Comparison of ENCODE assay signal across 10 mouse cellular contexts in genomic region chr19:12596290-12597072, GRCm38 (mm10). TPM values are rescaled to one million over a fixed set of nuclear protein-coding genes. Genes with fewer than 3 reads are reported as not detected.
DNase-seq lines count a peak whose midpoint lies in the region; ATAC-seq lines count a peak whose summit lies in the region.
"Had no signal": no experiment of that assay in that cellular context is flagged by ENCODE, and none has a peak within 500 bp of the region (broad histone marks: within the 10 kb centered on the region; RNA-seq: fewer than 3 reads in every experiment).

No protein-coding gene starts in this region.

- no peak for DNase-seq in heart, postnatal 25 days (ENCODE audit: low spot score)
- peak; percentile 4 for DNase-seq in thymus, postnatal 25 days
- DNase-seq in thymus, postnatal 36 days = no peak
- no peak for DNase-seq in Muller cell, postnatal 12 days (ENCODE audit: inconsistent ontology term)

- H3K9me3 ChIP-seq in heart, embryonic 12.5 days (replicated peaks) = no peaks in the 10 kb centered on the region
- no peaks in the 10 kb centered on the region for H3K9me3 ChIP-seq in hindbrain, embryonic 12.5 days (replicated peaks)
- H3K9me3 ChIP-seq in liver, embryonic 16.5 days (replicated peaks; ENCODE audit: control insufficient read depth, low read length) = no peaks in the 10 kb centered on the region
- H3K9me3 ChIP-seq in stomach, embryonic 14.5 days (ENCODE audit: control insufficient read depth, low read depth, low read length) = no peaks in the 10 kb centered on the region
- H3K9me3 ChIP-seq: G1E had no signal

- no peaks in the 10 kb centered on the region; the same call in 1 of the 2 replicates for H3K27me3 ChIP-seq in heart, embryonic 12.5 days (replicated peaks)
- H3K27me3 ChIP-seq in hindbrain, embryonic 12.5 days = peaks cover 16% of the 10 kb centered on the region
- H3K27me3 ChIP-seq in liver, embryonic 16.5 days (ENCODE audit: control insufficient read depth, insufficient read depth, low read depth, low read length) = peaks cover 7% of the 10 kb centered on the region
- no peaks in the 10 kb centered on the region for H3K27me3 ChIP-seq in stomach, embryonic 14.5 days (ENCODE audit: control insufficient read depth, insufficient read depth, low read length)

- peaks cover 7% of the 10 kb centered on the region for H3K4me1 ChIP-seq in heart, embryonic 12.5 days (replicated peaks)
- H3K4me1 ChIP-seq in hindbrain, embryonic 12.5 days = peaks cover 4% of the 10 kb centered on the region; the same call in 1 of the 2 replicates
- H3K4me1 ChIP-seq in liver, embryonic 16.5 days (ENCODE audit: control insufficient read depth, low read depth, low read length) = peaks cover 3% of the 10 kb centered on the region; the same call in 1 of the 2 replicates
- H3K4me1 ChIP-seq in stomach, embryonic 14.5 days (ENCODE audit: control insufficient read depth, insufficient read depth, low read length) = peaks cover 6% of the 10 kb centered on the region; the same call in 1 of the 2 replicates

- peak overlapping the region; percentile 100 for H3K4me2 ChIP-seq in heart, embryonic 12.5 days
- peak overlapping the region; percentile 98 for H3K4me2 ChIP-seq in hindbrain, embryonic 12.5 days (replicated peaks)
- H3K4me2 ChIP-seq in liver, embryonic 16.5 days (ENCODE audit: low read depth, low read length) = peak overlapping the region; percentile 70
- H3K4me2 ChIP-seq in stomach, embryonic 14.5 days (replicated peaks; ENCODE audit: low read depth, low read length) = peak overlapping the region; percentile 83

- 19% methylated on average over 22 of the region's 23 CpGs for WGBS in heart, embryonic 12.5 days
- 20% methylated on average over 23 of the region's 23 CpGs for WGBS in hindbrain, embryonic 12.5 days
- 17% methylated on average over 23 of the region's 23 CpGs for WGBS in liver, embryonic 16.5 days (ENCODE audit: insufficient replicate concordance)
- 16% methylated on average over 23 of the region's 23 CpGs for WGBS in stomach, embryonic 14.5 days

- no peak overlapping the region for H3K27ac ChIP-seq in heart, embryonic 12.5 days (ENCODE audit: poor library complexity, severe bottlenecking)
- H3K27ac ChIP-seq in hindbrain, embryonic 12.5 days = peak overlapping the region; percentile 23; the same call in 1 of the 2 replicates
- peak overlapping the region; percentile 74 for H3K27ac ChIP-seq in liver, embryonic 16.5 days (ENCODE audit: low read length)
- no peak overlapping the region for H3K27ac ChIP-seq in stomach, embryonic 14.5 days (ENCODE audit: low read length)

- peak overlapping the region; percentile 79 for H3K9ac ChIP-seq in heart, embryonic 12.5 days
- peak overlapping the region; percentile 72 for H3K9ac ChIP-seq in hindbrain, embryonic 12.5 days
- peak overlapping the region; percentile 62 for H3K9ac ChIP-seq in liver, embryonic 16.5 days (ENCODE audit: low read depth, low read length)
- peak overlapping the region; percentile 61 for H3K9ac ChIP-seq in stomach, embryonic 14.5 days (replicated peaks; ENCODE audit: low read depth, low read length)

- ATAC-seq in heart, embryonic 12.5 days (ENCODE audit: insufficient number of reproducible peaks, low FRiP score) = peak; percentile 54
- peak; percentile 69 for ATAC-seq in hindbrain, embryonic 12.5 days (ENCODE audit: low FRiP score)
- 0 out of 2 replicates have a peak, but pooled peaks have one; percentile 2 for ATAC-seq in liver, embryonic 16.5 days (ENCODE audit: low read depth)
- ATAC-seq in stomach, embryonic 14.5 days (ENCODE audit: insufficient number of reproducible peaks, insufficient read depth, low FRiP score, low read depth) = peak; percentile 39

- H3K4me3 ChIP-seq in heart, embryonic 12.5 days = peak overlapping the region; percentile 78
- H3K4me3 ChIP-seq in hindbrain, embryonic 12.5 days = peak overlapping the region; percentile 66
- peak overlapping the region; percentile 65 for H3K4me3 ChIP-seq in liver, embryonic 16.5 days (ENCODE audit: low read depth, low read length)
- peak overlapping the region; percentile 51 for H3K4me3 ChIP-seq in stomach, embryonic 14.5 days (ENCODE audit: low read depth, low read length)

- intact Hi-C loops in heart, postnatal 25 days (cut with DNase I) = loop anchor here (10.0 kb wide), 1 partner anchor 162 kb away; no protein-coding TSS in a partner anchor

- H3K36me3 ChIP-seq in heart, embryonic 12.5 days = no peaks in the 10 kb centered on the region
- no peaks in the 10 kb centered on the region for H3K36me3 ChIP-seq in hindbrain, embryonic 12.5 days
- no peaks in the 10 kb centered on the region for H3K36me3 ChIP-seq in liver, embryonic 16.5 days (ENCODE audit: control insufficient read depth, insufficient read depth)
- H3K36me3 ChIP-seq in stomach, embryonic 14.5 days (ENCODE audit: control insufficient read depth, insufficient read depth, low read length) = no peaks in the 10 kb centered on the region
- H3K36me3 ChIP-seq: G1E had no signal

RNA-seq across cellular contexts. Expression of gene Gm4952, which starts 3.3 kb away (rescaled TPM):
- 0.08 and 0.15 TPM in 2 replicates for polyA plus RNA-seq in heart, embryonic 12.5 days (2016; fragmentation: Nextera tagmentation; extraction: Ambion mirVana)
- not detected for total RNA-seq in heart, postnatal 25 days (2021)
- polyA plus RNA-seq in hindbrain, embryonic 12.5 days (2016; fragmentation: Nextera tagmentation; extraction: Ambion mirVana) = not detected in 2 replicates
- 20.2 and 22.6 TPM in 2 replicates for polyA plus RNA-seq in liver, embryonic 16.5 days (2015; fragmentation: Nextera tagmentation; extraction: Ambion mirVana)
- polyA plus RNA-seq in stomach, embryonic 14.5 days (2014; fragmentation: Nextera tagmentation; extraction: Ambion mirVana) = 0.22 TPM in 1 of 2 replicates, not detected in the other
- total RNA-seq: hematopoietic stem cell, adult 5-6 weeks had no signal
- polyA plus RNA-seq: G1E had no signal

RNA-seq across cellular contexts. Expression of gene Glyat, which starts 36.6 kb away (rescaled TPM):
- not detected in 2 replicates for polyA plus RNA-seq in heart, embryonic 12.5 days (2016; fragmentation: Nextera tagmentation; extraction: Ambion mirVana)
- not detected for total RNA-seq in heart, postnatal 25 days (2021)
- polyA plus RNA-seq in hindbrain, embryonic 12.5 days (2016; fragmentation: Nextera tagmentation; extraction: Ambion mirVana) = not detected in 2 replicates
- polyA plus RNA-seq in liver, embryonic 16.5 days (2015; fragmentation: Nextera tagmentation; extraction: Ambion mirVana) = 0.23 and 0.38 TPM in 2 replicates
- not detected in 2 replicates for polyA plus RNA-seq in stomach, embryonic 14.5 days (2014; fragmentation: Nextera tagmentation; extraction: Ambion mirVana)
- total RNA-seq: hematopoietic stem cell, adult 5-6 weeks had no signal
- polyA plus RNA-seq: G1E had no signal

RNA-seq across cellular contexts. Expression of gene Fam111a, which starts 50.9 kb away (rescaled TPM):
- 21.0 and 21.8 TPM in 2 replicates for polyA plus RNA-seq in heart, embryonic 12.5 days (2016; fragmentation: Nextera tagmentation; extraction: Ambion mirVana)
- total RNA-seq in heart, postnatal 25 days (2021) = 1 to 10 TPM; 5.6 to 6.1 TPM
- 15.6 and 17.2 TPM in 2 replicates for polyA plus RNA-seq in hindbrain, embryonic 12.5 days (2016; fragmentation: Nextera tagmentation; extraction: Ambion mirVana)
- 21.7 and 26.0 TPM in 2 replicates for polyA plus RNA-seq in liver, embryonic 16.5 days (2015; fragmentation: Nextera tagmentation; extraction: Ambion mirVana)
- 22.7 and 23.5 TPM in 2 replicates for polyA plus RNA-seq in stomach, embryonic 14.5 days (2014; fragmentation: Nextera tagmentation; extraction: Ambion mirVana)

Comparison
In these comparisons a context has a peak if more than half of its experiments do, and no peak if none do; other contexts are left out.
1. ATAC-seq: peak in every context shown above with its lines; median percentile 69 in hindbrain, embryonic 12.5 days; 54 in heart, embryonic 12.5 days; 39 in stomach, embryonic 14.5 days; 2 in liver, embryonic 16.5 days.
2. H3K27ac ChIP-seq: peak in hindbrain, embryonic 12.5 days (single experiment) and liver, embryonic 16.5 days (single experiment); none in heart, embryonic 12.5 days (single experiment) and stomach, embryonic 14.5 days (single experiment).
3. RNA of gene Gm4952, which starts 3.3 kb away (polyA plus RNA-seq): 20.2 to 22.6 TPM in liver, embryonic 16.5 days; 0.08 to 0.15 TPM in heart, embryonic 12.5 days, 0.22 TPM in stomach, embryonic 14.5 days and not detected in hindbrain, embryonic 12.5 days; every median in the first group is over 10 times any median in the second.
4. Peak in every context shown above with its lines, with median percentiles within 50 percentile points of each other: H3K4me2 ChIP-seq, H3K4me3 ChIP-seq and H3K9ac ChIP-seq.